Mouse (Mus musculus): Measurements from ENCODE around the gene Zpbp.

DNA sequence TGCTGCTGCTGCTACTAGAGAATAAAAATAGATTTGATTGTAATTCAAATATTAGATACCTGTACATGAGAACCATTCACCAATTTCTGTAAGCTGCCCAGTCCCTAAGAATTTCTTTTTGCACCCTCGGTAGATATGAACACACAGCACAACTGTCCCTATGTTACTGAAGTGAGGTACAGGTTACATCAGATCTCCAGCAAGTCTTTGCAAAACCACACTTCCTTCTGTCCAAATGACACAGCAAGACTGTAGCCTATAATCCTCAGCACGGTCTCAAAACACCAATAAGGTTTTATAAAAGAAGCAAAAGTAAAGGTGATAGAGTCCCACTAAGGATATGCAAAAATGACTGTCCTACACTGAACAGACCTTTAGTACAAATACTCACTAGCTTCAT, 44.9 kb downstream of the Zpbp start:
- TF ChIP-seq POLR2A (IDR thresholded peaks at IDR 0.05; ENCODE audit: borderline replicate concordance, low read depth, low read length) (no peak), CTCF (IDR thresholded peaks at IDR 0.05; ENCODE audit: low read depth, low read length) (no peak)

Measured in bone marrow macrophage, adult 2 months (primary cell).